Mouse (Mus musculus) liver, embryonic 14.5 days (tissue): ENCODE measurements around the gene Prss42. TPM values are rescaled to one million over a fixed set of nuclear protein-coding genes. Genes with fewer than 3 reads are reported as not detected.
"Not testable (repeated sequence)": the region's sequence is repeated elsewhere in the genome, so short reads cannot be mapped to it uniquely, and the experiment has no call there.

Source experiments
- ATAC-seq: fragments of 200-750 bp; cut with Nextera tagmentation; 2 replicates; pipeline ENCODE4 v1.8.0; 2017; ENCODE audit warnings: moderate number of reproducible peaks, mild to moderate bottlenecking, moderate library complexity; ENCODE audit not compliant: insufficient read depth
- DNase-seq, 3 experiments: peaks; one replicate each; pipeline ENCODE4 v3.0.0-alpha.2; 2012 to 2013; ENCODE audit warnings: low read depth in 3 of 3, low spot score in 3 of 3
- H3K27ac ChIP-seq: fragments of 300-500 bp; sonication (generic); 2 replicates; pipeline ENCODE4 v1.5.1; 2014; ENCODE audit warnings: moderate library complexity, mild to moderate bottlenecking, control low read depth, inconsistent platforms
- H3K27me3 ChIP-seq: fragments of 300-500 bp; sonication (generic); 2 replicates; pipeline ENCODE4 v1.6.1; 2014; ENCODE audit warnings: mild to moderate bottlenecking, low read length, moderate library complexity; ENCODE audit not compliant: control insufficient read depth, insufficient read depth
- H3K36me3 ChIP-seq: fragments of 300-500 bp; sonication (generic); replicated peaks from 2 replicates; pipeline ENCODE4 v1.6.1; 2014; ENCODE audit warnings: low read depth; ENCODE audit not compliant: control insufficient read depth, insufficient read depth
- H3K4me1 ChIP-seq, 2 experiments: fragments of 200-500 bp in 1 of 2; fragments of 300-500 bp in 1 of 2; sonication (generic) in 1 of 2; replicated peaks; 2 replicates each; pipeline ENCODE4 v1.6.1; 2012 to 2014; ENCODE audit warnings: antibody characterized with exemption in 1 of 2, inconsistent platforms in 1 of 2, low read length in 1 of 2; ENCODE audit not compliant: control insufficient read depth in 2 of 2, insufficient read depth in 2 of 2
- H3K4me2 ChIP-seq: fragments of 300-500 bp; sonication (generic); 2 replicates; pipeline ENCODE4 v1.6.1; 2014; ENCODE audit warnings: low read depth, mild to moderate bottlenecking, control low read depth, moderate library complexity
- H3K4me3 ChIP-seq, 2 experiments: fragments of 200-500 bp in 1 of 2; fragments of 300-500 bp in 1 of 2; sonication (generic) in 1 of 2; 2 replicates each; pipeline ENCODE4 v1.5.1; 2012 to 2014; ENCODE audit warnings: low read depth in 2 of 2, low read length in 2 of 2, mild to moderate bottlenecking in 2 of 2, control low read depth in 1 of 2, inconsistent platforms in 1 of 2, moderate library complexity in 1 of 2; ENCODE audit not compliant: insufficient read depth in 1 of 2
- H3K9ac ChIP-seq: fragments of 300-500 bp; sonication (generic); replicated peaks from 2 replicates; pipeline ENCODE4 v1.6.1; 2014; ENCODE audit warnings: mild to moderate bottlenecking, control low read depth, moderate library complexity
- H3K9me3 ChIP-seq: fragments of 300-500 bp; sonication (generic); 2 replicates; pipeline ENCODE4 v1.6.1; 2016; ENCODE audit warnings: low read length, mixed read lengths; ENCODE audit not compliant: control insufficient read depth
- CTCF ChIP-seq: IDR thresholded peaks from 2 replicates; pipeline ENCODE4 v1.5.1; 2016; ENCODE audit warnings: antibody characterized with exemption, low read depth, control low read depth
- EP300 ChIP-seq: IDR thresholded peaks from 2 replicates; pipeline ENCODE4 v1.6.1; 2016; ENCODE audit warnings: antibody characterized with exemption, low read depth
- WGBS: fragments of 180-500 bp; shearing (Covaris S2); extraction: QIAGEN DNeasy Blood & Tissue Kit; methylation state at CpG from one replicate; pipeline ENCODE4 v1.1.7; 2014; ENCODE audit not compliant: insufficient replicate concordance; 5-methylcytosine and 5-hydroxymethylcytosine counted together
- polyA plus RNA-seq, 2 experiments: library from polyadenylated mRNA; depleted of rRNA in 1 of 2; stranded (reverse) in 1 of 2; unstranded in 1 of 2; fragments of >200 nt; fragmentation: Nextera tagmentation in 1 of 2; extraction: Ambion mirVana in 1 of 2; gene quantifications; 2 replicates each; pipeline versions ENCODE4 v1.2.1 to v1.2.3; 2012 to 2014

Gene Prss42
- polyA plus RNA-seq, 2 experiments: 0.02 TPM; not detected in 1

DNA sequence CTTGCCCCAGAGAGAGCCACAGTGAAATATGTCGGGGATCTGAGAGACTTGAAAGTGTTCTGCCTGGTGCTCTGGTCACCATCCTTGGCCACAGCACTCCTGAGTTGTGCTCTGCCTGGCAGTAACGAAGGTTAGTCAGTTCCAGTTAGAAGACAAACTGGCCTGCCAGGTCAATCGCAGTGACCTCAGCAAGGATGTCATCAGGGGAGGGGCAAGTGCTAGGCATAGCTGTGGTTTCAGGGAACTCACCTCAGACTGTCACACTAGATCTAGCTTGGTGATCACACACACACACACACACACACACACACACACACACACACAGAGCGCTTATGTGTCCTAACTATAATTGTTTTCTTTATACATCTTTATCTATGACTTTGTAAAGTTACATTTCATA, 5.3 kb downstream of the Prss42 start:
- 47% methylated on average over 4 of the region's 4 CpGs for WGBS
- H3K4me3 ChIP-seq: no peak overlapping the region
- H3K9ac ChIP-seq: no peak overlapping the region

DNA sequence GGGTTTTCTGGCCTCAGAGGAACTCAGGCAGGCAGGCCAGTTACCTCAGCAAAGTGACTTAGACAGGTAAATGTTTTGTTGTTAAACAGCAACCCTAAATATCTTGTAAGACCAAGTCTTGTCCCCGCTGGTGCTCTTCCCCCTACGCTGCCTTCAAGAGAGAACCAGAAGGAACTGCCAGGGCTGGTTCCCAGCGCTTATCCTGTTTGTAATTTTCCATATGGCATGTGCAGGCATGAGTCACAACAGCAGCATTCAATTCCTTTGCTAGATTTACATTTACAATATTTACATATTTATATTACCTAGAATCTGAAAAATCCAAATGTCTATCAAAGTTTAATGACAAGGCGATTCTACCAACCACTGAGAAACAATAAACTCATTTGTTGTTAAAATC, 12.1 kb downstream of the Prss42 start:
- Histone ChIP-seq H3K9ac (no peak overlapping the region), H3K9me3 (no peaks in the 10 kb centered on the region), H3K27me3 (no peaks in the 10 kb centered on the region), H3K36me3 (no peaks in the 10 kb centered on the region), H3K4me3 (no peak overlapping the region), H3K4me1 (no peaks in the 10 kb centered on the region), H3K4me2 (no peak overlapping the region), H3K27ac (no peak overlapping the region)
- TF ChIP-seq CTCF (no peak), EP300 (no peak)
- WGBS: 65% methylated on average over 4 of the region's 4 CpGs
- ATAC-seq: no peak
- DNase-seq: no peak

More for the DNA sequence above, 5.3 kb downstream of the Prss42 start:
- no peak overlapping the region for H3K4me2 ChIP-seq
- no peak overlapping the region for H3K27ac ChIP-seq
- no peaks in the 10 kb centered on the region for H3K9me3 ChIP-seq
- H3K36me3 ChIP-seq: no peaks in the 10 kb centered on the region
- DNase-seq: no peak
- no peaks in the 10 kb centered on the region for H3K4me1 ChIP-seq
- no peak for TF ChIP-seq CTCF
- no peak for TF ChIP-seq EP300
- ATAC-seq: no peak
- no peaks in the 10 kb centered on the region for H3K27me3 ChIP-seq

DNA sequence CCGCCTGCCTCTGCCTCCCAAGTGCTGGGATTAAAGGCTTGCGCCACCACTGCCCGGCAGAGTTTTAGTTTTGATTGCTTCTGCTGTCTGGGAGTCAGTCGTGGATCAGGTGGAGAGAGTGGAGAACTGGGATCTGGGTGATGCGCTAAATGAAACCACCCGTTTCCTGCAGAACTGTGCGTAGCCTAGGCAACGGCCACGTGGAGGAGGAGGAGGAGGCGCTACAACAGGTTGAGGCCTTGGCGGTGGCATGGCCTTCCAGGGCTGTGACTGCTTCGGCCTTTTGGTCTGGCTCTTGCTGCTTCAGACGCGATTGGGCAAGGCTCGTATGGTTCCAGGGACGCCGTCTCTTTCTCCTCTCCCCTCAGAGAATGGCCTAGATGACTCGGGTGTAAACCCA, 15.8 kb downstream of the Prss42 start, which contains the start of gene Prss44:
Gene Prss44, plus strand, starts transcription at position 206 of the 400 bp plus-strand sequence.
- no peak within 1 kb of the TSS for H3K4me2 ChIP-seq
- H3K36me3 ChIP-seq: no peaks in the 10 kb centered on the region
- TF ChIP-seq CTCF: no peak
- WGBS: 43% methylated on average over 18 of the region's 18 CpGs
- H3K4me1 ChIP-seq: no peaks in the 10 kb centered on the region
- H3K9ac ChIP-seq: no peak within 1 kb of the TSS
- ATAC-seq (no peak), DNase-seq (no peak)
- no peak within 1 kb of the TSS for H3K27ac ChIP-seq
- no peak within 1 kb of the TSS for H3K4me3 ChIP-seq
- no peaks in the 10 kb centered on the region for H3K9me3 ChIP-seq
- H3K27me3 ChIP-seq: no peaks in the 10 kb centered on the region

DNA sequence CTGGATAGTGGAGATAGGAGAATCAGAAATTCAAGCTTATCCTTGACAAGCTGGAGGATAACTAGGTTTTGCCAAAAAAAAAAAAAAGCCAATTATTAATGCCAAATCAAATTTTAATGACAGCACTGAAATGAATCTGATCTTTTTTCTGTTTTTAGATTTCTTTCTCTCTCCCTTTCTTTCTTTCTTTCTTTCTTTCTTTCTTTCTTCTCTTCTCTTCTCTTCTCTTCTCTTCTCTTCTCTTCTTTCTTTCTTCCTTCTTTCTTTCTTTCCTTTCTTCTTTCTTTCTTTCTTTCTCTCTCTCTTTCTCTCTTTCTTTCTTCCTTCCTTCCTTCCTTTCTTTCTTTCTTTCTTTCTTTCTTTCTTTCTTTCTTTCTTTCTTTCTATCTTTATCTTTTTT, 22.6 kb downstream of the Prss42 start:
- not testable (repeated sequence) for ATAC-seq, H3K27ac ChIP-seq

DNA sequence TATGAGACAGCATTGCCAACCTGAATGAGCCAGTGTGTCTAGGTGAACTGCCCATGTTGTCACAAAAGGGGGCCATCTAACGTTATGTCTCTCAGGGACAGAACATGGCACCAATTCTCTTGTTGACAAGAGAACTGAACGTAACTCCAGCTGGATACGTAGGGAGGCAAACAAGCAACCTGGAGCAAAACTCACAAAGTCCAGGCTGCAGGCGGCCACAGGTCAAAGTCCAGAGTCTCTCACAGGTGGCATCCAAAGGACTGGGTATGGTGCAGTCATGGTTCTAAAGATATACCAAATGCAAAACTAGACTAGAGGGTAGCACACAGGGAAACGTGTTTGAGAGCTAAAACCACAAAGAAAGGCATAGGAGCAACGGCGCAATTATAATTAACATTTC, 23.5 kb downstream of the Prss42 start:
- Histone ChIP-seq H3K4me3 (no peak overlapping the region), H3K9ac (no peak overlapping the region), H3K27me3 (no peaks in the 10 kb centered on the region), H3K9me3 (no peaks in the 10 kb centered on the region), H3K36me3 (no peaks in the 10 kb centered on the region), H3K4me1 (peaks cover 0 to 3% of the 10 kb centered on the region in 2 experiments; a peak in 1 of 4 replicates), H3K4me2 (no peak overlapping the region), H3K27ac (no peak overlapping the region)
- ATAC-seq: no peak
- 56% methylated on average over 7 of the region's 7 CpGs for WGBS
- DNase-seq: no peak
- TF ChIP-seq CTCF (no peak), EP300 (no peak)

More for the DNA sequence above, 22.6 kb downstream of the Prss42 start:
- not testable (repeated sequence) for H3K4me3 ChIP-seq, H3K9me3 ChIP-seq, DNase-seq, H3K4me2 ChIP-seq, H3K4me1 ChIP-seq, H3K27me3 ChIP-seq, H3K9ac ChIP-seq, H3K36me3 ChIP-seq

DNA sequence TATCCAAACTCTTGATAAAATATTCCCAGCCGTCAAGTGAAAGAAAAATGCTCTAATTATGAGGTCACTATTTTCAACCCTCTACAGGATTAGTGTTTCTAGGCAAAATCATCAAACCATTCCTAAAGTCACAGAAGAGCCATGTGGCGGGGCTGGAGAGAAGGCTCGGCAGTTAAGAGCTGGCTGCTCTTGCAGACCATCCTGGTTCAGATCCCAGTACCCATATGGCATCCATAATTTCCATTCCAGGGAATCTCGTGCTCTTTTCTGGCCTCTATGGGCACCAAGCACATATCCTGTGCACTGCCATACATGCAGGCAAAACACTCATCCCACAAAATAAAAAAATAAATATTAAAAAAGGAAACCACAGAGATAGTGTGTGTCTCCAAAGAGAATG, 27.5 kb downstream of the Prss42 start:
- H3K27me3 ChIP-seq: no peaks in the 10 kb centered on the region
- ATAC-seq: no peak
- H3K27ac ChIP-seq: no peak overlapping the region
- no peaks in the 10 kb centered on the region for H3K36me3 ChIP-seq
- DNase-seq: no peak
- 47% methylated on average over 4 of the region's 4 CpGs for WGBS
- H3K9ac ChIP-seq: no peak overlapping the region
- no peak overlapping the region for H3K4me2 ChIP-seq
- peaks cover 0 to 3% of the 10 kb centered on the region in 2 experiments; a peak in 1 of 4 replicates for H3K4me1 ChIP-seq
- no peaks in the 10 kb centered on the region for H3K9me3 ChIP-seq
- no peak overlapping the region for H3K4me3 ChIP-seq
- no peak for TF ChIP-seq EP300
- no peak for TF ChIP-seq CTCF
